Mouse (Mus musculus): ENCODE measurements at regions not wholly inside any gene's neighbourhood (a gene's known extent, or its start where the extent isn't known, plus 50 kb on each side); places are given as distances from the start of the nearest gene placed in this dataset.

DNA sequence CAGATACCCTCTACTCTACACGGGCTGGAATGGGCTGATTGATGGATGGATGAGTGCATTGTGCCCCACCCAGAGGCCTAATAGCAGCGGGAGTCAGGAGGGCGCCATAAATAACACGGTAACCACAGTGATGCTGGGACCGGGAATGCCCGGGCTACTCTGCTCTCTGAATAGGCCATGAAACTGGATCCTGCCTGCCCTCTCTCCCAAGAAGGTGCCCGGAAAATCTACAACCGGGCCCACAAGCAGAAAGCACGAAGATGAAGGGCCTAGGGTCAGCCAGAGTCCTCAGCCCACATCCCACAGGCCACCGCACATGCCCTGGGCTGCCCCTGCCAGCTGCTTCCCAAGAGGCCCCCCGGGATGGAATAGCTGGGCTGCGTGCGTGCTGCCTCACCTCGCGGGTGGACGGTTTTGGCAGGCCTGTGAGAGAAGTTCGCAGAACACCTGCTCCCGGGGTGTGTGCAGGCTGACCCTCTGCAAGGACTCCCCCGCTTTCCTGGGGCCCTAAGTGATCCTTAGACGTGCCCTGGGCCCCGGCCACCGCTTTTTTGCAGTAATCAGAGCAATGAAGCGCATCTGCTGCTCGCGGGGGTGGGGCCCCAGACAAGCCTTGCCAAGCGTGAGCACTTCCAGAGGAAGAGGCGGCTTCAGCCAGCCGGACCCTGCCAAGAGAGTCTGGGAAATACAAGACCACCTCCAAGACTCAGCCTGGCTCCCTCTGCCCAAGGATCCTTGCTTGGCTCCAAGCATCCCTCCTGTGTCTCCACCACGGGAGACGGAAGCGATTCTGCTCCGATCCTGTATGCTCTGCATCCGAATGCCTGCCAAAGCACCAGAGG is 106.7 kb upstream of the Tbx3 start:
- Histone ChIP-seq H3K9ac (ENCODE audit: low read depth, low read length, severe bottlenecking) (no peak overlapping the region), H3K36me3 (ENCODE audit: control insufficient read depth, insufficient read depth, low read length) (no peaks in the 10 kb centered on the region), H3K4me2 (replicated peaks; ENCODE audit: low read depth, low read length, severe bottlenecking) (peak overlapping the region; percentile 33), H3K4me1 (ENCODE audit: control insufficient read depth, insufficient read depth, low read length) (peaks cover 8% of the 10 kb centered on the region), H3K9me3 (ENCODE audit: control insufficient read depth, low read length) (no peaks in the 10 kb centered on the region), H3K4me3 (replicated peaks; ENCODE audit: low read length) (no peak overlapping the region), H3K27me3 (ENCODE audit: control insufficient read depth, insufficient read depth, low read length) (peaks cover 24% of the 10 kb centered on the region), H3K27ac (replicated peaks; ENCODE audit: low read depth, low read length) (no peak overlapping the region)
- no peak for TF ChIP-seq POLR2A (IDR thresholded peaks at IDR 0.05; ENCODE audit: borderline replicate concordance, extremely low read depth, insufficient read depth, insufficient read length)
- ATAC-seq (ENCODE audit: low FRiP score, low read depth) = peak; percentile 71
- 10% methylated on average over 33 of the region's 33 CpGs for WGBS
- DNase-seq (ENCODE audit: low spot score) = peak; percentile 15

DNA sequence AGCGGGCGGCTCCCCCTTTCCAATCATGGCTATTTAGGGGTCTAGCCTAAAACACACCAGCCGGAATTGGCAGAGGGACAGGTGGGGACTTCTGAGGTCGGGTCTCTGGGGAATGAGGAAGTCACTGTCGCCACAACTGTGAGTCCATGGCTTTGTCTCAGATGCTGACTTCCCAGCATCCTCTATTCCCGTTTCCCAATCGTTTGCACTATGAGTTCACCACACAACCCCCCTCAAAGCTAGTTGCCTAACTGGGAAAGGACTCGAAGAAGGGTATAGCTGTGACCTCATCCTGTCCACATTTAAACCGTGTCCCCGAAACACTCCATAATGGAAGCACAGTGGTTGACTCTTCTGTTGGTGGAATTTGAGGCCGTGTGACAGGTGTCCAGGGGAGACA is 102.8 kb upstream of the Tbx3 start:
- DNase-seq (ENCODE audit: low spot score) = no peak
- ATAC-seq (ENCODE audit: low FRiP score, low read depth) = no peak
- Histone ChIP-seq H3K36me3 (ENCODE audit: control insufficient read depth, insufficient read depth, low read length) (no peaks in the 10 kb centered on the region), H3K9me3 (ENCODE audit: control insufficient read depth, low read length) (no peaks in the 10 kb centered on the region), H3K27ac (replicated peaks; ENCODE audit: low read depth, low read length) (no peak overlapping the region), H3K9ac (ENCODE audit: low read depth, low read length, severe bottlenecking) (no peak overlapping the region), H3K27me3 (ENCODE audit: control insufficient read depth, insufficient read depth, low read length) (peaks cover 24% of the 10 kb centered on the region), H3K4me1 (ENCODE audit: control insufficient read depth, insufficient read depth, low read length) (peaks cover 8% of the 10 kb centered on the region), H3K4me2 (replicated peaks; ENCODE audit: low read depth, low read length, severe bottlenecking) (no peak overlapping the region), H3K4me3 (replicated peaks; ENCODE audit: low read length) (no peak overlapping the region)
- WGBS = 82% methylated on average over 11 of the region's 11 CpGs
- TF ChIP-seq POLR2A (IDR thresholded peaks at IDR 0.05; ENCODE audit: borderline replicate concordance, extremely low read depth, insufficient read depth, insufficient read length) = no peak

DNA sequence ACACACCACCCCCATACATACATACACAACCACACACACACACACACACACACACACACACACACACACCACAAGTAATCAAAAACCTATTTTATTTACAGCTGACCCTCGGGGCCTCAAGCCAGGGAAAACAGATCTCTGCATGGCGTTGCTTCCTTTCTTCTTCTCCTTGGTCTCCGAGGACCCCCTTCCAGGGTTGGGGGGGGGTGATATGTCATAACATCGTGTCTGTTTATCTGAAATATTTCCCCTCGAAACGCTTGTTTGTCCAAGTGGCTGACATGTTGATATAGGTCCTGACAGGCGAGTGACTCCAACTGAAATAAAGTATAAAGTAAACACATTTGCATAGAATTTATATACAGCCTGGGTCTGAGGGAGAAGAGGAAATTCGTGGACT is 100.4 kb upstream of the Tbx3 start:
- WGBS = 50% methylated on average over 8 of the region's 8 CpGs
- DNase-seq (ENCODE audit: low spot score) = no peak
- TF ChIP-seq POLR2A (IDR thresholded peaks at IDR 0.05; ENCODE audit: borderline replicate concordance, extremely low read depth, insufficient read depth, insufficient read length) = no peak

DNA sequence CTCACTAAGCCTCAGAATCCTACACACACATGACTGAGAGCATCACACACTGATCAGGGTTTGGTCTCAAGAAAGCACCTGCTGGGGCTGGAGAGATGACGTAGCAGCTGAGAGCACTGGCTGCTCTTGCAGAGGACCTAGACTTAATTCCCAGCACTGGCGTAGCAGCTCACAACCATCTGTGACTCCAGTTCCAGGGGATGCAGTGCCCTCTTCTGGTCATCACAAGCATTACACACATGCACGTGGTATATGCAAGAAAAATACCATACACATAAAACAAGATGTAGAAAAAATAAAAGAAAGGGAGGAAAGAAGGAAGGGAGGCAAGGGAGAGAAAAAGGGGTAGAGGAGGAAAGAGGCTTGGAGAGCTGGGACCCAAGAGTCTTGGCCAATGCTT is 98.8 kb upstream of the Tbx3 start:
- WGBS = 88% methylated on average over 3 of the region's 3 CpGs
- ATAC-seq (ENCODE audit: low FRiP score, low read depth) = no peak

More for the DNA sequence above, 100.4 kb upstream of the Tbx3 start:
- Histone ChIP-seq H3K4me1 (ENCODE audit: control insufficient read depth, insufficient read depth, low read length) (no peaks in the 10 kb centered on the region), H3K27ac (replicated peaks; ENCODE audit: low read depth, low read length) (no peak overlapping the region), H3K4me3 (replicated peaks; ENCODE audit: low read length) (no peak overlapping the region), H3K4me2 (replicated peaks; ENCODE audit: low read depth, low read length, severe bottlenecking) (no peak overlapping the region), H3K9ac (ENCODE audit: low read depth, low read length, severe bottlenecking) (no peak overlapping the region), H3K36me3 (ENCODE audit: control insufficient read depth, insufficient read depth, low read length) (no peaks in the 10 kb centered on the region), H3K27me3 (ENCODE audit: control insufficient read depth, insufficient read depth, low read length) (0 out of 2 replicates have a peak, but pooled peaks cover 7% of the 10 kb centered on the region), H3K9me3 (ENCODE audit: control insufficient read depth, low read length) (0 out of 2 replicates have a peak, but pooled peaks cover 10% of the 10 kb centered on the region)
- no peak for ATAC-seq (ENCODE audit: low FRiP score, low read depth)

GRCm38 (mm10) chr5:119575124-119575523 is 95.3 kb upstream of the Tbx3 start:
- Histone ChIP-seq H3K4me2 (replicated peaks; ENCODE audit: low read depth, low read length, severe bottlenecking) (no peak overlapping the region), H3K27me3 (ENCODE audit: control insufficient read depth, insufficient read depth, low read length) (no peaks in the 10 kb centered on the region), H3K4me1 (ENCODE audit: control insufficient read depth, insufficient read depth, low read length) (no peaks in the 10 kb centered on the region), H3K9ac (ENCODE audit: low read depth, low read length, severe bottlenecking) (no peak overlapping the region), H3K9me3 (ENCODE audit: control insufficient read depth, low read length) (0 out of 2 replicates have a peak, but pooled peaks cover 10% of the 10 kb centered on the region), H3K27ac (replicated peaks; ENCODE audit: low read depth, low read length) (no peak overlapping the region), H3K36me3 (ENCODE audit: control insufficient read depth, insufficient read depth, low read length) (no peaks in the 10 kb centered on the region), H3K4me3 (replicated peaks; ENCODE audit: low read length) (no peak overlapping the region)
- WGBS = 15% methylated on average over 14 of the region's 14 CpGs
- no peak for DNase-seq (ENCODE audit: low spot score)
- no peak for TF ChIP-seq POLR2A (IDR thresholded peaks at IDR 0.05; ENCODE audit: borderline replicate concordance, extremely low read depth, insufficient read depth, insufficient read length)
- no peak for ATAC-seq (ENCODE audit: low FRiP score, low read depth)

More for the DNA sequence above, 98.8 kb upstream of the Tbx3 start:
- Histone ChIP-seq H3K36me3 (ENCODE audit: control insufficient read depth, insufficient read depth, low read length) (no peaks in the 10 kb centered on the region), H3K27ac (replicated peaks; ENCODE audit: low read depth, low read length) (no peak overlapping the region), H3K27me3 (ENCODE audit: control insufficient read depth, insufficient read depth, low read length) (no peaks in the 10 kb centered on the region), H3K4me2 (replicated peaks; ENCODE audit: low read depth, low read length, severe bottlenecking) (no peak overlapping the region), H3K4me3 (replicated peaks; ENCODE audit: low read length) (no peak overlapping the region), H3K4me1 (ENCODE audit: control insufficient read depth, insufficient read depth, low read length) (no peaks in the 10 kb centered on the region), H3K9me3 (ENCODE audit: control insufficient read depth, low read length) (0 out of 2 replicates have a peak, but pooled peaks cover 10% of the 10 kb centered on the region), H3K9ac (ENCODE audit: low read depth, low read length, severe bottlenecking) (no peak overlapping the region)
- no peak for DNase-seq (ENCODE audit: low spot score)
- TF ChIP-seq POLR2A (IDR thresholded peaks at IDR 0.05; ENCODE audit: borderline replicate concordance, extremely low read depth, insufficient read depth, insufficient read length) = no peak

Measured in limb, embryonic 14.5 days (tissue).